Mouse (Mus musculus): ENCODE data around the gene Cbs. TPM values are rescaled to one million over a fixed set of nuclear protein-coding genes. Genes with fewer than 3 reads are reported as not detected.
A peak's percentile ranks its signal among the peaks of the same experiment; 100 is the strongest.

Cbs gene
- total RNA-seq, 2 experiments from 2014 or later, result 3.4 to 4.9 TPM

GRCm38 (mm10) chr17:31590846-31591245 is 46.2 kb downstream of the Cbs start:
- no peak for DNase-seq

- no peak for DNase-seq
These were observed 48.3 kb downstream of the Cbs start for GRCm38 (mm10) chr17:31588726-31589125.

- DNase-seq, result no peak
These were observed 48.9 kb downstream of the Cbs start for GRCm38 (mm10) chr17:31588115-31588514.

GRCm38 (mm10) chr17:31583781-31584180 is 53.3 kb downstream of the Cbs start:
- no peak for DNase-seq

- DNase-seq, result no peak
These were observed 53.9 kb downstream of the Cbs start for GRCm38 (mm10) chr17:31583185-31583584.

GRCm38 (mm10) chr17:31580344-31580743 is 56.7 kb downstream of the Cbs start:
- no peak for DNase-seq

GRCm38 (mm10) chr17:31576394-31577175 is 60.5 kb downstream of the Cbs start:
- no peak for DNase-seq

- no peak for DNase-seq
These were observed 62.4 kb downstream of the Cbs start for GRCm38 (mm10) chr17:31574662-31575061.

- no peak for DNase-seq
These were observed 65.3 kb downstream of the Cbs start for GRCm38 (mm10) chr17:31571689-31572088.

- DNase-seq, result peak in 1 of 2 experiments; percentile 37
These were observed 66.6 kb downstream of the Cbs start for GRCm38 (mm10) chr17:31570321-31570925.

- no peak for DNase-seq
These were observed 67.3 kb downstream of the Cbs start for GRCm38 (mm10) chr17:31569756-31570155.

GRCm38 (mm10) chr17:31566276-31566675 is 70.8 kb downstream of the Cbs start:
- DNase-seq, result no peak

- DNase-seq, result peak; percentile 66 to 69
These were observed 71.6 kb downstream of the Cbs start for GRCm38 (mm10) chr17:31565141-31566056.

GRCm38 (mm10) chr17:31564858-31565140 is 72.2 kb downstream of the Cbs start:
- DNase-seq, result no peak

- peak; percentile 97 to 99 for DNase-seq
These were observed 72.8 kb downstream of the Cbs start, which contains the start of gene Pknox1 for GRCm38 (mm10) chr17:31564015-31564857. Gene Pknox1 (plus strand): TSS chr17:31564734.

GRCm38 (mm10) chr17:31563632-31564014 is 73.4 kb downstream of the Cbs start:
- peak; percentile 47 to 70 for DNase-seq

GRCm38 (mm10) chr17:31559021-31559789 is 77.8 kb downstream of the Cbs start:
- no peak for DNase-seq
